Mouse (Mus musculus): Measurements from ENCODE around the gene AA792892. TPM values are rescaled to one million over a fixed set of nuclear protein-coding genes. Genes with fewer than 3 reads are reported as not detected.
"Not testable (repeated sequence)": the region's sequence is repeated elsewhere in the genome, so short reads cannot be mapped to it uniquely, and the experiment has no call there.

AA792892 gene
- total RNA-seq (2015; ENCODE audit: low replicate concordance) = not detected in 2 replicates
- total RNA-seq (2017; ENCODE audit: low replicate concordance) = not detected in 2 replicates

DNA sequence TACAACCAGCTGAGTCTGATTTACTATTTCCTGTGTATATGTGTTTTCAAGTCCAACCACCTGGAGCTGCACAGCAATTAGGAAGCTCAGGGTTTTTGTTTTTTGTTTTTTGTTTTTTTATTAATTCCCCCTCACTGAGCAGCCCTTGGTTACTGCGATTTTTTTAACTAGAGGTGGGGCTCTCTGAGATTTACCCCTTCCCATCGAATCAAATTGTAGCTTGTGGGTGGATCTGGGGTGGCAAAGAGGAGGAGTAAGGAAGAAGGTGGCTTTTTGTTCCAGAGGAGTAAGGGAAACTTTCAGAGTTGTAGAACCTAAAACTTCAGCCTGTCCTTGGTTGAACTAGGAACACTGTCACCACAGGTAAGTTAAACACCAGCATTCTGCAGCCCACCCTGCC is at the start of gene AA792892:
TSS of gene AA792892 (plus strand) at position 301 of the 400 bp plus-strand sequence.
- ATAC-seq (replicated peaks; ENCODE audit: low FRiP score, poor library complexity, severe bottlenecking) = not testable (repeated sequence)

DNA sequence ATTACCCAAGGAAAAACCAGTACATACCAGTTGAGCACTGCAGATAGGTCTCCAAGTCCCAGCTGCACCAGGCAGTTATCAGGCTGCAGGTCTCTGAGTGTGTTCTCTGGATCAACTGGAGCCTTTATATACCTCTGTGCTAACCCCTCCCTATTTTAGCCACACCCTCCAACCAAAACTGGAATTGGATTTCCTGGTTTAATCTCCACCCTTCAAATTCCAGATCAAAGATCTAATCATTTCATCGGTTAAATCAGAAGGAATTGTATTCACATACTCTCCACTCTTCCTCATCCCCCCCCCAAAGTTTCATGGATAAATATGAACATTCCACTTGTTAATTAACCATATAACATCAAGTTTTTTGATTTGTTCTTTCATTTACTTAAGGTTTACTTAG is 32.9 kb upstream of the AA792892 start, which contains the start of gene A430089I19Rik:
TSS of gene A430089I19Rik (minus strand) at position 101 of the 400 bp plus-strand sequence.
- ATAC-seq (replicated peaks; ENCODE audit: low FRiP score, poor library complexity, severe bottlenecking) = not testable (repeated sequence)

DNA sequence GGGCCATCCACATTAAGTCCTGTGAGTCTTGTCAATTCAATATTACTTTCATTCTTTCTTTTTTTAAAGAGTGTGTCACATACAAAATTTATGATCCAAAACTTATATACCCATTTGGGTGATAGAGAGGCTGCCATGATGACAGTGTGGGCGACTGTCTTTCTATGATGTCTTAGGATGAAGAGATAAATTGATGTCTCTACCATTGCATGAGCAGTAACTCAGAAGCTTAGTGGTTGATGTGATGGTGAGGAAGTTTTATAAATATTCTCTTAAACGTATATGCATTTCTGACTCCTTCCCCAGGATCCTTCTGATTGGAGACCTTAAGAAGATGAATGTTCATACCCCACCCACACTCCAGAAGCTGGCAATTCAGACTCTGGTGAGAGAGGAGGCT is 25.4 kb upstream of the AA792892 start, which contains the start of gene Gm6502:
TSS of gene Gm6502 (plus strand) at position 301 of the 400 bp plus-strand sequence.
- ATAC-seq (replicated peaks; ENCODE audit: low FRiP score, poor library complexity, severe bottlenecking) = not testable (repeated sequence)

Other genes with a start within 250 kb of the AA792892 start
- not detected in 2 replicates for gene Gm3106, start 121.7 kb upstream of the AA792892 start, total RNA-seq (2015; ENCODE audit: low replicate concordance)
- gene Gm3106, start 121.7 kb upstream of the AA792892 start, total RNA-seq (2017; ENCODE audit: low replicate concordance) = not detected in 2 replicates
- not detected in 2 replicates for gene A430089I19Rik, start 33.0 kb upstream of the AA792892 start, total RNA-seq (2015; ENCODE audit: low replicate concordance)
- gene A430089I19Rik, start 33.0 kb upstream of the AA792892 start, total RNA-seq (2017; ENCODE audit: low replicate concordance) = not detected in 2 replicates
- not detected in 2 replicates for gene Gm6502, start 25.3 kb upstream of the AA792892 start, total RNA-seq (2015; ENCODE audit: low replicate concordance)
- not detected in 2 replicates for gene Gm6502, start 25.3 kb upstream of the AA792892 start, total RNA-seq (2017; ENCODE audit: low replicate concordance)
- gene Gm7682, start 106.0 kb downstream of the AA792892 start, total RNA-seq (2015; ENCODE audit: low replicate concordance) = not detected in 2 replicates
- 0.56 TPM in 1 of 2 replicates, not detected in the other for gene Gm7682, start 106.0 kb downstream of the AA792892 start, total RNA-seq (2017; ENCODE audit: low replicate concordance)
- not detected in 2 replicates for gene Gm3139, start 186.5 kb downstream of the AA792892 start, total RNA-seq (2015; ENCODE audit: low replicate concordance)
- not detected in 2 replicates for gene Gm3139, start 186.5 kb downstream of the AA792892 start, total RNA-seq (2017; ENCODE audit: low replicate concordance)

Measured in erythroblast, adult 5-6 weeks (primary cell).